Mouse (Mus musculus): ENCODE data around the gene Prorsd1. TPM values are rescaled to one million over a fixed set of nuclear protein-coding genes. Genes with fewer than 3 reads are reported as not detected.
"Not testable (repeated sequence)": the region's sequence is repeated elsewhere in the genome, so short reads cannot be mapped to it uniquely, and the experiment has no call there.

Prorsd1 gene
- polyA plus RNA-seq, 1 experiment from 2014 or later: 22.6 TPM

- peak overlapping the region; percentile 67 for H3K4me3 ChIP-seq (ENCODE audit: low read depth, low read length)
- ATAC-seq (ENCODE audit: low FRiP score): no peak
- peak overlapping the region; percentile 72 for H3K4me2 ChIP-seq
- H3K9me3 ChIP-seq (ENCODE audit: control insufficient read depth, low read length): no peaks in the 10 kb centered on the region
- peaks cover 11% of the 10 kb centered on the region; the same call in 1 of the 2 replicates for H3K36me3 ChIP-seq (ENCODE audit: control insufficient read depth, insufficient read depth, low read length)
- DNase-seq (ENCODE audit: low spot score, missing footprints): no peak
- no peaks in the 10 kb centered on the region for H3K27me3 ChIP-seq (ENCODE audit: control insufficient read depth, insufficient read depth, low read length)
- H3K27ac ChIP-seq (ENCODE audit: low read depth, low read length): no peak overlapping the region
- WGBS: 26% methylated on average over 2 of the region's 2 CpGs
- H3K4me1 ChIP-seq (ENCODE audit: control insufficient read depth, insufficient read depth, low read length): peaks cover 12% of the 10 kb centered on the region; the same call in 1 of the 2 replicates
- peak overlapping the region; percentile 88 for H3K9ac ChIP-seq (ENCODE audit: low read length)
These were observed 31.9 kb upstream of the Prorsd1 start for GRCm38 (mm10) chr11:29546762-29547161.

GRCm38 (mm10) chr11:29546297-29546696 lies 31.5 kb upstream of the Prorsd1 start:
- peaks cover 12% of the 10 kb centered on the region; the same call in 1 of the 2 replicates for H3K4me1 ChIP-seq (ENCODE audit: control insufficient read depth, insufficient read depth, low read length)
- peak overlapping the region; percentile 88; the same call in 1 of the 2 replicates for H3K9ac ChIP-seq (ENCODE audit: low read length)
- 94% methylated on average over 2 of the region's 2 CpGs for WGBS
- not testable (repeated sequence) for H3K27ac ChIP-seq (ENCODE audit: low read depth, low read length); H3K27me3 ChIP-seq (ENCODE audit: control insufficient read depth, insufficient read depth, low read length); DNase-seq (ENCODE audit: low spot score, missing footprints); ATAC-seq (ENCODE audit: low FRiP score); H3K9me3 ChIP-seq (ENCODE audit: control insufficient read depth, low read length)
- peak overlapping the region; percentile 72 for H3K4me2 ChIP-seq
- H3K4me3 ChIP-seq (ENCODE audit: low read depth, low read length): peak overlapping the region; percentile 67
- peaks cover 11% of the 10 kb centered on the region; the same call in 1 of the 2 replicates for H3K36me3 ChIP-seq (ENCODE audit: control insufficient read depth, insufficient read depth, low read length)

GRCm38 (mm10) chr11:29545150-29545752 lies 30.4 kb upstream of the Prorsd1 start:
- not testable (repeated sequence) for H3K9me3 ChIP-seq (ENCODE audit: control insufficient read depth, low read length); H3K27me3 ChIP-seq (ENCODE audit: control insufficient read depth, insufficient read depth, low read length); ATAC-seq (ENCODE audit: low FRiP score); H3K27ac ChIP-seq (ENCODE audit: low read depth, low read length); DNase-seq (ENCODE audit: low spot score, missing footprints); H3K4me3 ChIP-seq (ENCODE audit: low read depth, low read length); H3K9ac ChIP-seq (ENCODE audit: low read length); H3K4me2 ChIP-seq
- peaks cover 11% of the 10 kb centered on the region; the same call in 1 of the 2 replicates for H3K36me3 ChIP-seq (ENCODE audit: control insufficient read depth, insufficient read depth, low read length)
- H3K4me1 ChIP-seq (ENCODE audit: control insufficient read depth, insufficient read depth, low read length): peaks cover 12% of the 10 kb centered on the region; the same call in 1 of the 2 replicates
- WGBS: 87% methylated on average over 4 of the region's 4 CpGs

GRCm38 (mm10) chr11:29544225-29544945 lies 29.6 kb upstream of the Prorsd1 start:
- 83% methylated on average over 3 of the region's 3 CpGs for WGBS
- no peak overlapping the region for H3K27ac ChIP-seq (ENCODE audit: low read depth, low read length)
- no peaks in the 10 kb centered on the region for H3K9me3 ChIP-seq (ENCODE audit: control insufficient read depth, low read length)
- H3K36me3 ChIP-seq (ENCODE audit: control insufficient read depth, insufficient read depth, low read length): peaks cover 11% of the 10 kb centered on the region; the same call in 1 of the 2 replicates
- H3K27me3 ChIP-seq (ENCODE audit: control insufficient read depth, insufficient read depth, low read length): no peaks in the 10 kb centered on the region
- H3K4me2 ChIP-seq: no peak overlapping the region
- no peak overlapping the region for H3K9ac ChIP-seq (ENCODE audit: low read length)
- peaks cover 12% of the 10 kb centered on the region; the same call in 1 of the 2 replicates for H3K4me1 ChIP-seq (ENCODE audit: control insufficient read depth, insufficient read depth, low read length)
- ATAC-seq (ENCODE audit: low FRiP score): no peak
- no peak overlapping the region for H3K4me3 ChIP-seq (ENCODE audit: low read depth, low read length)
- peak; percentile 85 for DNase-seq (ENCODE audit: low spot score, missing footprints)

GRCm38 (mm10) chr11:29538201-29538600 lies 23.4 kb upstream of the Prorsd1 start:
- peaks cover 10% of the 10 kb centered on the region; the same call in 1 of the 2 replicates for H3K36me3 ChIP-seq (ENCODE audit: control insufficient read depth, insufficient read depth, low read length)

GRCm38 (mm10) chr11:29525988-29526794 lies 11.4 kb upstream of the Prorsd1 start, which contains the start of gene Mtif2:
TSS of gene Mtif2 (plus strand) at chr11:29526408.
- no peaks in the 10 kb centered on the region for H3K4me1 ChIP-seq (ENCODE audit: control insufficient read depth, insufficient read depth, low read length)
- H3K9me3 ChIP-seq (ENCODE audit: control insufficient read depth, low read length): no peaks in the 10 kb centered on the region
- WGBS: 3% methylated on average over 47 of the region's 47 CpGs
- H3K27me3 ChIP-seq (ENCODE audit: control insufficient read depth, insufficient read depth, low read length): no peaks in the 10 kb centered on the region
- peaks cover 4% of the 10 kb centered on the region; the same call in 1 of the 2 replicates for H3K36me3 ChIP-seq (ENCODE audit: control insufficient read depth, insufficient read depth, low read length)
- H3K27ac ChIP-seq (ENCODE audit: low read depth, low read length): peak within 1 kb of the TSS; percentile 40
- ATAC-seq (ENCODE audit: low FRiP score) (peak; percentile 98), DNase-seq (ENCODE audit: low spot score, missing footprints) (peak; percentile 98)
- H3K4me2 ChIP-seq: peak within 1 kb of the TSS; percentile 70
- H3K4me3 ChIP-seq (ENCODE audit: low read depth, low read length): peak within 1 kb of the TSS; percentile 71
- peak within 1 kb of the TSS; percentile 87 for H3K9ac ChIP-seq (ENCODE audit: low read length)

More at GRCm38 (mm10) chr11:29538201-29538600, 23.4 kb upstream of the Prorsd1 start:
- Histone ChIP-seq H3K9ac (ENCODE audit: low read length) (no peak overlapping the region), H3K4me3 (ENCODE audit: low read depth, low read length) (no peak overlapping the region), H3K27me3 (ENCODE audit: control insufficient read depth, insufficient read depth, low read length) (no peaks in the 10 kb centered on the region), H3K27ac (ENCODE audit: low read depth, low read length) (no peak overlapping the region), H3K9me3 (ENCODE audit: control insufficient read depth, low read length) (no peaks in the 10 kb centered on the region), H3K4me1 (ENCODE audit: control insufficient read depth, insufficient read depth, low read length) (no peaks in the 10 kb centered on the region), H3K4me2 (no peak overlapping the region)
- no peak for DNase-seq (ENCODE audit: low spot score, missing footprints)
- 94% methylated on average over 1 of the region's 1 CpGs for WGBS
- ATAC-seq (ENCODE audit: low FRiP score): no peak

GRCm38 (mm10) chr11:29514325-29514681 lies 530 bp downstream of the Prorsd1 start:
- Histone ChIP-seq H3K27ac (ENCODE audit: low read depth, low read length) (no peak overlapping the region), H3K9ac (ENCODE audit: low read length) (peak overlapping the region; percentile 75), H3K27me3 (ENCODE audit: control insufficient read depth, insufficient read depth, low read length) (no peaks in the 10 kb centered on the region), H3K4me1 (ENCODE audit: control insufficient read depth, insufficient read depth, low read length) (peaks cover 6% of the 10 kb centered on the region), H3K9me3 (ENCODE audit: control insufficient read depth, low read length) (no peaks in the 10 kb centered on the region), H3K4me3 (ENCODE audit: low read depth, low read length) (peak overlapping the region; percentile 60), H3K36me3 (ENCODE audit: control insufficient read depth, insufficient read depth, low read length) (peaks cover 5% of the 10 kb centered on the region; the same call in 1 of the 2 replicates), H3K4me2 (peak overlapping the region; percentile 65)
- ATAC-seq (ENCODE audit: low FRiP score): no peak
- 32% methylated on average over 10 of the region's 10 CpGs for WGBS
- no peak for DNase-seq (ENCODE audit: low spot score, missing footprints)

- Histone ChIP-seq H3K27ac (ENCODE audit: low read depth, low read length) (no peak overlapping the region), H3K4me3 (ENCODE audit: low read depth, low read length) (no peak overlapping the region), H3K9me3 (ENCODE audit: control insufficient read depth, low read length) (no peaks in the 10 kb centered on the region), H3K4me2 (no peak overlapping the region), H3K27me3 (ENCODE audit: control insufficient read depth, insufficient read depth, low read length) (no peaks in the 10 kb centered on the region), H3K9ac (ENCODE audit: low read length) (no peak overlapping the region), H3K4me1 (ENCODE audit: control insufficient read depth, insufficient read depth, low read length) (peaks cover 6% of the 10 kb centered on the region), H3K36me3 (ENCODE audit: control insufficient read depth, insufficient read depth, low read length) (peaks cover 5% of the 10 kb centered on the region; the same call in 1 of the 2 replicates)
- DNase-seq (ENCODE audit: low spot score, missing footprints) (peak; percentile 74), ATAC-seq (ENCODE audit: low FRiP score) (no peak)
- 93% methylated on average over 4 of the region's 4 CpGs for WGBS
These were observed 1.9 kb downstream of the Prorsd1 start for GRCm38 (mm10) chr11:29512818-29513535.

All from midbrain, embryonic 11.5 days (tissue).